Mouse (Mus musculus): Measurements from ENCODE around the gene Mecp2. TPM values are rescaled to one million over a fixed set of nuclear protein-coding genes. Genes with fewer than 3 reads are reported as not detected.
A peak's percentile ranks its signal among the peaks of the same experiment; 100 is the strongest.

Mecp2 gene
- polyA plus RNA-seq, 1 experiment = 22.7 TPM

GRCm38 (mm10) chrX:74114036-74114435 is 21.1 kb downstream of the Mecp2 start:
- Histone ChIP-seq H3K27ac (ENCODE audit: insufficient read depth, low read length) (no peak overlapping the region), H3K4me1 (ENCODE audit: control insufficient read depth, insufficient read depth, low read length) (no peaks in the 10 kb centered on the region), H3K9ac (ENCODE audit: low read depth, poor library complexity, severe bottlenecking) (no peak overlapping the region), H3K36me3 (ENCODE audit: control insufficient read depth, insufficient read depth, low read length, poor library complexity, severe bottlenecking) (no peaks in the 10 kb centered on the region), H3K4me3 (ENCODE audit: low read depth, low read length) (no peak overlapping the region), H3K9me3 (replicated peaks; ENCODE audit: control insufficient read depth, insufficient read depth, low read length, poor library complexity, severe bottlenecking) (no peaks in the 10 kb centered on the region), H3K27me3 (ENCODE audit: control insufficient read depth, insufficient read depth, low read length, poor library complexity, severe bottlenecking) (no peaks in the 10 kb centered on the region)
- TF ChIP-seq CTCF (IDR thresholded peaks at IDR 0.05; ENCODE audit: low read depth, low read length) = no peak
- TF ChIP-seq POLR2A (IDR thresholded peaks at IDR 0.05; ENCODE audit: insufficient read depth, low read length) = no peak
- TF ChIP-seq EP300 (IDR thresholded peaks at IDR 0.05; ENCODE audit: insufficient read depth, low read depth, low read length) = no peak

- Histone ChIP-seq H3K9ac (ENCODE audit: low read depth, poor library complexity, severe bottlenecking) (no peak overlapping the region), H3K4me3 (ENCODE audit: low read depth, low read length) (no peak overlapping the region), H3K9me3 (replicated peaks; ENCODE audit: control insufficient read depth, insufficient read depth, low read length, poor library complexity, severe bottlenecking) (no peaks in the 10 kb centered on the region), H3K27me3 (ENCODE audit: control insufficient read depth, insufficient read depth, low read length, poor library complexity, severe bottlenecking) (no peaks in the 10 kb centered on the region), H3K36me3 (ENCODE audit: control insufficient read depth, insufficient read depth, low read length, poor library complexity, severe bottlenecking) (no peaks in the 10 kb centered on the region), H3K4me1 (ENCODE audit: control insufficient read depth, insufficient read depth, low read length) (no peaks in the 10 kb centered on the region), H3K27ac (ENCODE audit: insufficient read depth, low read length) (no peak overlapping the region)
- TF ChIP-seq EP300 (IDR thresholded peaks at IDR 0.05; ENCODE audit: insufficient read depth, low read depth, low read length) (no peak), CTCF (IDR thresholded peaks at IDR 0.05; ENCODE audit: low read depth, low read length) (no peak), POLR2A (IDR thresholded peaks at IDR 0.05; ENCODE audit: insufficient read depth, low read length) (no peak)
Observed at GRCm38 (mm10) chrX:74108747-74109146, 26.4 kb downstream of the Mecp2 start.

- Histone ChIP-seq H3K4me3 (ENCODE audit: low read depth, low read length) (no peak overlapping the region), H3K27me3 (ENCODE audit: control insufficient read depth, insufficient read depth, low read length, poor library complexity, severe bottlenecking) (no peaks in the 10 kb centered on the region), H3K27ac (ENCODE audit: insufficient read depth, low read length) (no peak overlapping the region), H3K9me3 (replicated peaks; ENCODE audit: control insufficient read depth, insufficient read depth, low read length, poor library complexity, severe bottlenecking) (no peaks in the 10 kb centered on the region), H3K36me3 (ENCODE audit: control insufficient read depth, insufficient read depth, low read length, poor library complexity, severe bottlenecking) (no peaks in the 10 kb centered on the region), H3K4me1 (ENCODE audit: control insufficient read depth, insufficient read depth, low read length) (no peaks in the 10 kb centered on the region), H3K9ac (ENCODE audit: low read depth, poor library complexity, severe bottlenecking) (no peak overlapping the region)
- no peak for TF ChIP-seq CTCF (IDR thresholded peaks at IDR 0.05; ENCODE audit: low read depth, low read length)
- TF ChIP-seq EP300 (IDR thresholded peaks at IDR 0.05; ENCODE audit: insufficient read depth, low read depth, low read length) = no peak
- TF ChIP-seq POLR2A (IDR thresholded peaks at IDR 0.05; ENCODE audit: insufficient read depth, low read length) = no peak
Observed at GRCm38 (mm10) chrX:74105916-74106315, 29.2 kb downstream of the Mecp2 start.

- no peaks in the 10 kb centered on the region for H3K36me3 ChIP-seq (ENCODE audit: control insufficient read depth, insufficient read depth, low read length, poor library complexity, severe bottlenecking)
- no peak overlapping the region for H3K27ac ChIP-seq (ENCODE audit: insufficient read depth, low read length)
- no peak overlapping the region for H3K4me3 ChIP-seq (ENCODE audit: low read depth, low read length)
- no peaks in the 10 kb centered on the region for H3K9me3 ChIP-seq (replicated peaks; ENCODE audit: control insufficient read depth, insufficient read depth, low read length, poor library complexity, severe bottlenecking)
- TF ChIP-seq CTCF (IDR thresholded peaks at IDR 0.05; ENCODE audit: low read depth, low read length) = no peak
- TF ChIP-seq POLR2A (IDR thresholded peaks at IDR 0.05; ENCODE audit: insufficient read depth, low read length) = no peak
- TF ChIP-seq EP300 (IDR thresholded peaks at IDR 0.05; ENCODE audit: insufficient read depth, low read depth, low read length) = no peak
- H3K9ac ChIP-seq (ENCODE audit: low read depth, poor library complexity, severe bottlenecking) = no peak overlapping the region
- H3K27me3 ChIP-seq (ENCODE audit: control insufficient read depth, insufficient read depth, low read length, poor library complexity, severe bottlenecking) = no peaks in the 10 kb centered on the region
- no peaks in the 10 kb centered on the region for H3K4me1 ChIP-seq (ENCODE audit: control insufficient read depth, insufficient read depth, low read length)
Observed at GRCm38 (mm10) chrX:74103457-74104188, 31.5 kb downstream of the Mecp2 start.

- Histone ChIP-seq H3K4me3 (ENCODE audit: low read depth, low read length) (no peak overlapping the region), H3K9ac (ENCODE audit: low read depth, poor library complexity, severe bottlenecking) (no peak overlapping the region), H3K9me3 (replicated peaks; ENCODE audit: control insufficient read depth, insufficient read depth, low read length, poor library complexity, severe bottlenecking) (no peaks in the 10 kb centered on the region), H3K27me3 (ENCODE audit: control insufficient read depth, insufficient read depth, low read length, poor library complexity, severe bottlenecking) (no peaks in the 10 kb centered on the region), H3K27ac (ENCODE audit: insufficient read depth, low read length) (no peak overlapping the region), H3K36me3 (ENCODE audit: control insufficient read depth, insufficient read depth, low read length, poor library complexity, severe bottlenecking) (no peaks in the 10 kb centered on the region), H3K4me1 (ENCODE audit: control insufficient read depth, insufficient read depth, low read length) (no peaks in the 10 kb centered on the region)
- TF ChIP-seq EP300 (IDR thresholded peaks at IDR 0.05; ENCODE audit: insufficient read depth, low read depth, low read length) = no peak
- TF ChIP-seq POLR2A (IDR thresholded peaks at IDR 0.05; ENCODE audit: insufficient read depth, low read length) = no peak
Observed at GRCm38 (mm10) chrX:74095130-74095529, 40.0 kb downstream of the Mecp2 start.

GRCm38 (mm10) chrX:74085601-74086038 is 49.5 kb downstream of the Mecp2 start:
- Histone ChIP-seq H3K27me3 (ENCODE audit: control insufficient read depth, insufficient read depth, low read length, poor library complexity, severe bottlenecking) (no peaks in the 10 kb centered on the region), H3K27ac (ENCODE audit: insufficient read depth, low read length) (peak overlapping the region; percentile 82), H3K4me1 (ENCODE audit: control insufficient read depth, insufficient read depth, low read length) (no peaks in the 10 kb centered on the region), H3K36me3 (ENCODE audit: control insufficient read depth, insufficient read depth, low read length, poor library complexity, severe bottlenecking) (no peaks in the 10 kb centered on the region), H3K4me3 (ENCODE audit: low read depth, low read length) (no peak overlapping the region; the same call in 1 of the 2 replicates), H3K9me3 (replicated peaks; ENCODE audit: control insufficient read depth, insufficient read depth, low read length, poor library complexity, severe bottlenecking) (no peaks in the 10 kb centered on the region), H3K9ac (ENCODE audit: low read depth, poor library complexity, severe bottlenecking) (peak overlapping the region; percentile 91)
- TF ChIP-seq CTCF (IDR thresholded peaks at IDR 0.05; ENCODE audit: low read depth, low read length) (no peak), POLR2A (IDR thresholded peaks at IDR 0.05; ENCODE audit: insufficient read depth, low read length) (no peak), EP300 (IDR thresholded peaks at IDR 0.05; ENCODE audit: insufficient read depth, low read depth, low read length) (no peak)
